Mouse (Mus musculus) stomach, embryonic 14.5 days (tissue): ENCODE measurements around the gene Kcnj6. TPM values are rescaled to one million over a fixed set of nuclear protein-coding genes. Genes with fewer than 3 reads are reported as not detected.

Experiments
- ATAC-seq: fragments of 200-750 bp; cut with Nextera tagmentation; 2 replicates; pipeline ENCODE4 v1.8.0; 2017; ENCODE audit warnings: low read depth, moderate TSS enrichment; ENCODE audit not compliant: insufficient number of reproducible peaks, insufficient read depth, low FRiP score
- H3K27ac ChIP-seq: fragments of 300-500 bp; sonication (generic); 2 replicates; pipeline ENCODE4 v1.5.1; 2014; ENCODE audit warnings: mild to moderate bottlenecking, low read length, moderate library complexity, mixed read lengths
- H3K27me3 ChIP-seq: fragments of 300-500 bp; sonication (generic); 2 replicates; pipeline ENCODE4 v1.6.1; 2014; ENCODE audit warnings: low read length, control low read depth, mixed read lengths; ENCODE audit not compliant: control insufficient read depth, insufficient read depth
- H3K36me3 ChIP-seq: fragments of 300-500 bp; sonication (generic); 2 replicates; pipeline ENCODE4 v1.6.1; 2014; ENCODE audit warnings: mild to moderate bottlenecking, control low read depth, low read length, moderate library complexity, mixed read lengths; ENCODE audit not compliant: control insufficient read depth, insufficient read depth
- H3K4me1 ChIP-seq: fragments of 300-500 bp; sonication (generic); 2 replicates; pipeline ENCODE4 v1.6.1; 2014; ENCODE audit warnings: low read length, control low read depth, mixed read lengths; ENCODE audit not compliant: control insufficient read depth, insufficient read depth
- H3K4me2 ChIP-seq: fragments of 300-500 bp; sonication (generic); replicated peaks from 2 replicates; pipeline ENCODE4 v1.6.1; 2014; ENCODE audit warnings: low read depth, low read length, control low read depth
- H3K4me3 ChIP-seq: fragments of 300-500 bp; sonication (generic); 2 replicates; pipeline ENCODE4 v1.5.1; 2014; ENCODE audit warnings: low read depth, low read length, control low read depth
- H3K9ac ChIP-seq: fragments of 300-500 bp; sonication (generic); replicated peaks from 2 replicates; pipeline ENCODE4 v1.6.1; 2014; ENCODE audit warnings: low read depth, mild to moderate bottlenecking, control low read depth, low read length, moderate library complexity, mixed read lengths
- H3K9me3 ChIP-seq: fragments of 300-500 bp; sonication (generic); 2 replicates; pipeline ENCODE4 v1.6.1; 2016; ENCODE audit warnings: low read depth, low read length, control low read depth; ENCODE audit not compliant: control insufficient read depth
- WGBS: fragments of 180-500 bp; shearing (Covaris S2); extraction: QIAGEN DNeasy Blood & Tissue Kit; methylation state at CpG from one replicate; pipeline ENCODE4 v1.1.7; 2014; 5-methylcytosine and 5-hydroxymethylcytosine counted together
- polyA plus RNA-seq: library from polyadenylated mRNA; unstranded; fragments of >200 nt; fragmentation: Nextera tagmentation; extraction: Ambion mirVana; gene quantifications from 2 replicates; pipeline ENCODE4 v1.2.1, GENCODE M21; 2014

Kcnj6 gene
- polyA plus RNA-seq, 1 experiment from 2014 or later: 0.39 TPM

DNA sequence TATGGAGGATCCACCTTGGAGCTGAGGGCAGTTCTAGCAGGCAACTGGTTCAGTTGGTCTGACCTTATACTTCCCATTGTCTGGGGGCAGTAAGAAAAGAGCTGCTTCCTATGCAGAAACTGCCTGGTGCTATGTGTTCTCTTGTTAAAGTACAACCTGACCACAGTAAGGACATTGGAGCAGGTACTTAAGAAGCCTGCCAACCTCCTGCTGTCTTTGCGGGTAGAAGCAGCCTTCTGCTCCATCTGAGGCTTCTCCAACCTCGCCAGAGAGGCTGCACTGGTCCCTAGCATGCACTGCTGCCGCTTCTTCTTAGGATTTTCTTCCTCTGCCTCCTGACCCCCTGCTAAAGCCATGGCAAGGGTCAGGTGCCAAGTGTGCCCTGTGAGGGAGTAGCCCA, 113.6 kb downstream of the Kcnj6 start:
- H3K27ac ChIP-seq: no peak overlapping the region
- 69% methylated on average over 3 of the region's 3 CpGs for WGBS
- no peak overlapping the region for H3K4me2 ChIP-seq
- no peaks in the 10 kb centered on the region for H3K9me3 ChIP-seq
- H3K36me3 ChIP-seq: no peaks in the 10 kb centered on the region
- no peak overlapping the region for H3K9ac ChIP-seq
- H3K4me1 ChIP-seq: no peaks in the 10 kb centered on the region
- H3K4me3 ChIP-seq: no peak overlapping the region
- no peaks in the 10 kb centered on the region for H3K27me3 ChIP-seq
- ATAC-seq: no peak

DNA sequence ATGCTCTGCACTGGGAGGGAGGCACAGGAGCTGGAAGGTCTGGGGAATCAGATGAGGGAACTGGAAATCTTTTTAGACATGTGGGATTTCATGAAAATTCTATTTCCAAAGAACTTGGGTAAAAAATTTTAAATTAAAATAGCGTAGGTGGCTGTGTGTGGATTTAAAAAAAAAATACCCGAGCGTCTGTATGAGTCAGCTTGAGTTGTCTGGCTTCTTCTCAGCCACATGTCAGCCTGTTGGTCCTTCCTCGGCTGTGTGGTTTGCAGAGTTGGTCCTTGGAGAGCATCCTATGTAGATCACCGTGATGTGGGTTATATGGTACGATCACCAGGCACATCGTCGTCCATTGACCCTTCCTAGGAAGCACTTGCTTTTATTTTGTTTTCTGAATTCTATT, 114.3 kb downstream of the Kcnj6 start:
- H3K27me3 ChIP-seq: no peaks in the 10 kb centered on the region
- no peaks in the 10 kb centered on the region for H3K4me1 ChIP-seq
- ATAC-seq: no peak
- no peaks in the 10 kb centered on the region for H3K9me3 ChIP-seq
- 81% methylated on average over 8 of the region's 8 CpGs for WGBS
- H3K36me3 ChIP-seq: no peaks in the 10 kb centered on the region
- no peak overlapping the region for H3K4me2 ChIP-seq
- no peak overlapping the region for H3K27ac ChIP-seq
- H3K4me3 ChIP-seq: no peak overlapping the region
- no peak overlapping the region for H3K9ac ChIP-seq

DNA sequence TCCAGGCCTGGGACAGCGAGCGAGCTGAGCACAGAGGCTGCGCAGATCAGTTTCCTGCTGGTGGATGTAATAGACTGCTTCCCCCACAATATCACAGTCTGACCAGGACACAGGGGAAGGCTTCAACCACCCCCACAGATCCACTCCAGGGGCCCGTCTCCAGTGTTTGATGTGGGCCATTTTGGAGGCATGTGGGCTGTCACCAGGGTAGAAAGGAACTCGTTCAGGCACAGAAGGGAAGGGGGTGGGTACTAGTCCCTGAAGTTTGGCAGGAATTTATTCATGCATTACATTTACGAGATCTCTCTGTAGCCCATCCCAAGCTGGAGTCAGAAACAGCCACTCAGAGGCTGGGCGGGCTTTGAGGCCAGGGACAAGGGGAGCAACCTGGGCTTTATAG, 115.4 kb downstream of the Kcnj6 start:
- Histone ChIP-seq H3K27ac (no peak overlapping the region), H3K4me2 (no peak overlapping the region), H3K4me1 (no peaks in the 10 kb centered on the region), H3K9me3 (no peaks in the 10 kb centered on the region), H3K4me3 (no peak overlapping the region), H3K27me3 (no peaks in the 10 kb centered on the region), H3K9ac (no peak overlapping the region), H3K36me3 (no peaks in the 10 kb centered on the region)
- WGBS: 66% methylated on average over 7 of the region's 7 CpGs
- no peak for ATAC-seq

GRCm38 (mm10) chr16:94872614-94873272, 124.8 kb downstream of the Kcnj6 start:
- Histone ChIP-seq H3K9me3 (no peaks in the 10 kb centered on the region), H3K4me2 (no peak overlapping the region), H3K27ac (no peak overlapping the region), H3K9ac (no peak overlapping the region), H3K4me3 (no peak overlapping the region), H3K27me3 (no peaks in the 10 kb centered on the region), H3K36me3 (no peaks in the 10 kb centered on the region), H3K4me1 (no peaks in the 10 kb centered on the region)
- WGBS: 47% methylated on average over 9 of the region's 9 CpGs
- no peak for ATAC-seq

DNA sequence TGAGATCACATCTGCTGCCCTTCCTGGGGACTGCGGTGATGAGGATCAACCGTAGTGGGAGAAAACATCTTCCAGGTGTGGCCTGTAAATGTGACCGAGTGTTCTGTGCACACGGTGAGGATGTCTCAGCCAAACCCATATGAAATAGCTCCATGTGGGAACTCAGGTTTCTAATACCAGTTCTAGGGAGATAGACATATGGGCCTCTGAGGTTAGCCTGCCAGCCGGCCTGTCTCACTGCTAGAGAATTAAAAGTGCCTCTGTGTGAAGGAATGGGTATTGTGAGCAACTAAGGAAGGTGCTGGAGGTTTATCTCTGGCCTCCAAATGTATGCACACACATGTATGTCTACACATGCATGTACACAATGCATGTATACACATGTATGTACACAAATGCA, 129.1 kb downstream of the Kcnj6 start:
- no peak overlapping the region for H3K9ac ChIP-seq
- no peak for ATAC-seq
- no peaks in the 10 kb centered on the region for H3K4me1 ChIP-seq
- no peak overlapping the region for H3K27ac ChIP-seq
- no peak overlapping the region for H3K4me3 ChIP-seq
- 86% methylated on average over 5 of the region's 5 CpGs for WGBS
- no peak overlapping the region for H3K4me2 ChIP-seq
- H3K36me3 ChIP-seq: no peaks in the 10 kb centered on the region
- H3K27me3 ChIP-seq: no peaks in the 10 kb centered on the region
- no peaks in the 10 kb centered on the region for H3K9me3 ChIP-seq

GRCm38 (mm10) chr16:94866300-94866956, 131.1 kb downstream of the Kcnj6 start:
- 40% methylated on average over 14 of the region's 14 CpGs for WGBS
- no peaks in the 10 kb centered on the region for H3K9me3 ChIP-seq
- H3K4me3 ChIP-seq: no peak overlapping the region
- no peaks in the 10 kb centered on the region for H3K4me1 ChIP-seq
- H3K9ac ChIP-seq: no peak overlapping the region
- H3K27ac ChIP-seq: no peak overlapping the region
- H3K4me2 ChIP-seq: no peak overlapping the region
- no peaks in the 10 kb centered on the region for H3K36me3 ChIP-seq
- no peak for ATAC-seq
- no peaks in the 10 kb centered on the region for H3K27me3 ChIP-seq

- H3K4me1 ChIP-seq: no peaks in the 10 kb centered on the region
- 78% methylated on average over 1 of the region's 1 CpGs for WGBS
- no peak for ATAC-seq
These were observed 131.7 kb downstream of the Kcnj6 start for GRCm38 (mm10) chr16:94865796-94866195.

DNA sequence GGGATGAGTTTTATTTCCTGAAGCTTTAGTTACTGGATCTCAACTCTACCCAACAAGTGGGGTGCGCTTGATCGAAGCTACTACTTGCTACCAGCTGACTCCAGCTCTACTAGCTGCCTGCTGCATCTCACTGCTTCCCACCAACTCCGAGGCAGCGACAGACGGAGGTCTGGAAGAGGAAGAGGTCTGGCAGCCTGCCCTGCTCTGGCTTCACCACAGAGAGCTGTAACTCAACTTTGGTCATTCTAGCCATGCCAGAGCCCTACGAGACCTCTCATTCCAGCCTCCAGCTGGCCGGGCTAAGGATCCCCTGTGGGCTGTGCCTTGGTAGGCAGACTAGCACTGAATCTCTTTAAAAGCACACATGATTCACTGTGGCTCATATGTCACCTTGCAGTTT, 132.4 kb downstream of the Kcnj6 start:
- WGBS: 85% methylated on average over 7 of the region's 7 CpGs
- Histone ChIP-seq H3K9me3 (no peaks in the 10 kb centered on the region), H3K4me3 (no peak overlapping the region), H3K9ac (no peak overlapping the region), H3K36me3 (no peaks in the 10 kb centered on the region), H3K27me3 (no peaks in the 10 kb centered on the region), H3K27ac (no peak overlapping the region), H3K4me2 (no peak overlapping the region), H3K4me1 (no peaks in the 10 kb centered on the region)
- no peak for ATAC-seq

More at GRCm38 (mm10) chr16:94865796-94866195, 131.7 kb downstream of the Kcnj6 start:
- Histone ChIP-seq H3K9me3 (no peaks in the 10 kb centered on the region), H3K4me2 (no peak overlapping the region), H3K36me3 (no peaks in the 10 kb centered on the region), H3K27me3 (no peaks in the 10 kb centered on the region), H3K4me3 (no peak overlapping the region), H3K9ac (no peak overlapping the region), H3K27ac (no peak overlapping the region)

DNA sequence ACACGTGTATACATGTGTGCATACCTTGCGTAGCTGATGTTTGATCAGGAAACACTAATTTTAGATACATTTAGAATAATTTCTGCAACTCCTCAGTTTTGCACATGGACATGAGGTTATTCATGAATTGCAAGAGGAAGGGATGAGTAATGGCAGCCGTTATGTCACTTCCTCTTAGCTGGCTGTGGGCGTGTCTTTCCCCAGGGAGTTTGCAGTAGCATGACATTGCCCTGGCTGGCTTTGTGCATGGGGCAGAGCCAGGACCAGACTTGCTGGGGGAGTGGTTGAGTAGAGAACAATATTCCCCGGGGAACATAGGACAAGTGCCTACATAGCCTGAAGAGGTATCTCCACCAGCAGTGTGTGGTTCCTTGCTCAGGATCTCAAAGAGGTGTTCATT, 134.0 kb downstream of the Kcnj6 start:
- H3K27me3 ChIP-seq: no peaks in the 10 kb centered on the region
- H3K9ac ChIP-seq: no peak overlapping the region
- ATAC-seq: no peak
- H3K27ac ChIP-seq: no peak overlapping the region
- no peaks in the 10 kb centered on the region for H3K36me3 ChIP-seq
- H3K4me1 ChIP-seq: no peaks in the 10 kb centered on the region
- 89% methylated on average over 5 of the region's 5 CpGs for WGBS
- no peak overlapping the region for H3K4me2 ChIP-seq
- H3K4me3 ChIP-seq: no peak overlapping the region
- no peaks in the 10 kb centered on the region for H3K9me3 ChIP-seq
